Mouse (Mus musculus) testis, adult 2 months (tissue): Measurements from ENCODE around the gene Sorcs3.

Experiments used
- CTCF ChIP-seq: fragments of 200-500 bp; IDR thresholded peaks from 2 replicates; pipeline ENCODE4 v1.5.1; 2012; ENCODE audit warnings: low read depth, mild to moderate bottlenecking, inconsistent platforms, low read length, moderate library complexity; ENCODE audit not compliant: control insufficient read depth, insufficient read depth, insufficient replicate concordance
- POLR2A ChIP-seq: fragments of 200-500 bp; IDR thresholded peaks from 2 replicates; pipeline ENCODE4 v1.6.1; 2012; ENCODE audit warnings: low read depth, mild to moderate bottlenecking, inconsistent platforms, low read length, moderate library complexity; ENCODE audit not compliant: control insufficient read depth

- TF ChIP-seq POLR2A (no peak), CTCF (no peak)
Measured at GRCm38 (mm10) chr19:48285602-48286225, 79.9 kb downstream of the Sorcs3 start.
